ENCODE assay signal across 20 mouse cellular contexts in genomic region chr5:107261930-107262329, GRCm38 (mm10). TPM values are rescaled to one million over a fixed set of nuclear protein-coding genes. Genes with fewer than 3 reads are reported as not detected.
DNase-seq lines count a peak whose midpoint lies in the region; ATAC-seq lines count a peak whose summit lies in the region.
"Had no signal": no experiment of that assay in that cellular context is flagged by ENCODE, and none has a peak within 500 bp of the region (broad histone marks: within the 10 kb centered on the region; RNA-seq: fewer than 3 reads in every experiment).

No protein-coding gene starts in this region.

- peak; percentile 88 for DNase-seq in heart, adult 11 months
- no peak for DNase-seq in heart, postnatal 4 days
- DNase-seq in lung, postnatal 36 days, result no peak
- DNase-seq: adrenal gland, adult 8-10 months; adrenal gland, postnatal 25 days; forebrain, postnatal 0 days; gastrocnemius, adult 2 months; gastrocnemius, postnatal 14 days; kidney, adult 11 months had no signal

- 84% methylated on average over 6 of the region's 6 CpGs for WGBS in heart, embryonic 12.5 days
- WGBS in heart, embryonic 16.5 days, result 67% methylated on average over 6 of the region's 6 CpGs
- WGBS in lung, embryonic 15.5 days, result 62% methylated on average over 6 of the region's 6 CpGs

- no peaks in the 10 kb centered on the region for H3K9me3 ChIP-seq in heart, embryonic 12.5 days (replicated peaks)
- peaks cover 3% of the 10 kb centered on the region; the same call in 1 of the 2 replicates for H3K9me3 ChIP-seq in heart, embryonic 16.5 days (replicated peaks; ENCODE audit: control insufficient read depth, low read length)
- H3K9me3 ChIP-seq in lung, embryonic 15.5 days, result no peaks in the 10 kb centered on the region
- H3K9me3 ChIP-seq: embryonic facial prominence, embryonic 12.5 days; heart, embryonic 13.5 days; hindbrain, embryonic 13.5 days; intestine, embryonic 15.5 days had no signal

- H3K4me2 ChIP-seq in heart, embryonic 12.5 days, result no peak overlapping the region
- no peak overlapping the region for H3K4me2 ChIP-seq in heart, embryonic 16.5 days (ENCODE audit: low read depth, low read length)
- H3K4me2 ChIP-seq in lung, embryonic 15.5 days, result no peak overlapping the region
- H3K4me2 ChIP-seq: embryonic facial prominence, embryonic 12.5 days; embryonic facial prominence, embryonic 15.5 days; heart, embryonic 13.5 days; hindbrain, embryonic 13.5 days; intestine, embryonic 15.5 days had no signal

- H3K36me3 ChIP-seq in heart, embryonic 12.5 days, result peaks cover 32% of the 10 kb centered on the region
- H3K36me3 ChIP-seq in heart, embryonic 16.5 days (ENCODE audit: control insufficient read depth, insufficient read depth), result peaks cover 8% of the 10 kb centered on the region
- peaks cover 17% of the 10 kb centered on the region for H3K36me3 ChIP-seq in lung, embryonic 15.5 days
- H3K36me3 ChIP-seq: hindbrain, embryonic 10.5 days; hindbrain, embryonic 13.5 days had no signal

- H3K4me1 ChIP-seq in heart, embryonic 12.5 days (replicated peaks), result peaks cover 12% of the 10 kb centered on the region; the same call in 1 of the 2 replicates
- peaks cover 26% of the 10 kb centered on the region for H3K4me1 ChIP-seq in heart, embryonic 16.5 days (ENCODE audit: control insufficient read depth, insufficient read depth, low read length)
- peaks cover 11% of the 10 kb centered on the region for H3K4me1 ChIP-seq in lung, embryonic 15.5 days
- H3K4me1 ChIP-seq: hindbrain, embryonic 10.5 days; hindbrain, embryonic 13.5 days; intestine, embryonic 15.5 days had no signal

- no peak overlapping the region for H3K4me3 ChIP-seq in heart, embryonic 12.5 days
- H3K4me3 ChIP-seq in heart, embryonic 16.5 days (ENCODE audit: low read length), result no peak overlapping the region
- H3K4me3 ChIP-seq in lung, embryonic 15.5 days, result no peak overlapping the region
- H3K4me3 ChIP-seq: embryonic facial prominence, embryonic 12.5 days; embryonic facial prominence, embryonic 15.5 days; gastrocnemius, adult 2 months; heart, embryonic 13.5 days; hindbrain, embryonic 10.5 days; hindbrain, embryonic 13.5 days; intestine, embryonic 15.5 days had no signal

- H3K27ac ChIP-seq in heart, embryonic 12.5 days (ENCODE audit: poor library complexity, severe bottlenecking), result no peak overlapping the region
- peak overlapping the region; percentile 32 for H3K27ac ChIP-seq in heart, embryonic 16.5 days (ENCODE audit: low read length)
- H3K27ac ChIP-seq in lung, embryonic 15.5 days, result peak overlapping the region; percentile 47
- H3K27ac ChIP-seq: embryonic facial prominence, embryonic 12.5 days; embryonic facial prominence, embryonic 15.5 days; gastrocnemius, adult 2 months; heart, embryonic 13.5 days; hindbrain, embryonic 10.5 days; hindbrain, embryonic 13.5 days; intestine, embryonic 15.5 days had no signal

- no peaks in the 10 kb centered on the region for H3K27me3 ChIP-seq in heart, embryonic 12.5 days (replicated peaks)
- no peaks in the 10 kb centered on the region for H3K27me3 ChIP-seq in heart, embryonic 16.5 days (ENCODE audit: control insufficient read depth, insufficient read depth, low read length)
- H3K27me3 ChIP-seq in lung, embryonic 15.5 days, result no peaks in the 10 kb centered on the region
- H3K27me3 ChIP-seq: embryonic facial prominence, embryonic 12.5 days; embryonic facial prominence, embryonic 15.5 days; heart, embryonic 13.5 days; intestine, embryonic 15.5 days had no signal

- no peak for ATAC-seq in heart, embryonic 12.5 days (ENCODE audit: insufficient number of reproducible peaks, low FRiP score)
- no peak for ATAC-seq in heart, embryonic 16.5 days (replicated peaks; ENCODE audit: extremely low read depth, insufficient read depth, low FRiP score)
- no peak for ATAC-seq in lung, embryonic 15.5 days (ENCODE audit: borderline replicate concordance, extremely low read depth, low FRiP score, low TSS enrichment)
- ATAC-seq: forebrain, embryonic 14.5 days; forebrain, postnatal 0 days; hindbrain, embryonic 16.5 days; intestine, embryonic 15.5 days had no signal

- no peak overlapping the region for H3K9ac ChIP-seq in heart, embryonic 12.5 days
- no peak overlapping the region for H3K9ac ChIP-seq in heart, embryonic 16.5 days (ENCODE audit: low read length)
- no peak overlapping the region for H3K9ac ChIP-seq in lung, embryonic 15.5 days
- H3K9ac ChIP-seq: embryonic facial prominence, embryonic 12.5 days; embryonic facial prominence, embryonic 15.5 days; forebrain, postnatal 0 days; heart, embryonic 13.5 days; hindbrain, embryonic 13.5 days; intestine, embryonic 15.5 days had no signal

RNA-seq across cellular contexts. Expression of gene Tgfbr3, which starts 27.5 kb away (rescaled TPM):
- 38.1 and 38.2 TPM in 2 replicates for polyA plus RNA-seq in heart, embryonic 12.5 days (2016; fragmentation: Nextera tagmentation; extraction: Ambion mirVana)
- polyA plus RNA-seq in heart, embryonic 16.5 days (2015; fragmentation: Nextera tagmentation; extraction: Ambion mirVana), result 20.1 and 23.2 TPM in 2 replicates
- 10 to 100 TPM; 28.5 to 28.9 TPM for total RNA-seq in heart, postnatal 4 days (2021)
- polyA plus RNA-seq in lung, embryonic 15.5 days (2015; fragmentation: Nextera tagmentation; extraction: Ambion mirVana), result 20.0 and 22.2 TPM in 2 replicates
